Mouse (Mus musculus) E14TG2a.4 (cell line): ENCODE data around the gene Wdcp.

Experiments
- CTCF ChIP-seq: conservative IDR thresholded peaks from 2 replicates; pipeline ENCODE4 v1.5.1; 2014; ENCODE audit warnings: low read length
- NANOG ChIP-seq: IDR thresholded peaks from 2 replicates; pipeline ENCODE4 v1.6.1; 2014; ENCODE audit warnings: borderline replicate concordance, low read length, mixed read lengths
- POU5F1 ChIP-seq: IDR thresholded peaks from 2 replicates; pipeline ENCODE4 v1.6.1; 2014; ENCODE audit warnings: low read length, borderline replicate concordance

DNA sequence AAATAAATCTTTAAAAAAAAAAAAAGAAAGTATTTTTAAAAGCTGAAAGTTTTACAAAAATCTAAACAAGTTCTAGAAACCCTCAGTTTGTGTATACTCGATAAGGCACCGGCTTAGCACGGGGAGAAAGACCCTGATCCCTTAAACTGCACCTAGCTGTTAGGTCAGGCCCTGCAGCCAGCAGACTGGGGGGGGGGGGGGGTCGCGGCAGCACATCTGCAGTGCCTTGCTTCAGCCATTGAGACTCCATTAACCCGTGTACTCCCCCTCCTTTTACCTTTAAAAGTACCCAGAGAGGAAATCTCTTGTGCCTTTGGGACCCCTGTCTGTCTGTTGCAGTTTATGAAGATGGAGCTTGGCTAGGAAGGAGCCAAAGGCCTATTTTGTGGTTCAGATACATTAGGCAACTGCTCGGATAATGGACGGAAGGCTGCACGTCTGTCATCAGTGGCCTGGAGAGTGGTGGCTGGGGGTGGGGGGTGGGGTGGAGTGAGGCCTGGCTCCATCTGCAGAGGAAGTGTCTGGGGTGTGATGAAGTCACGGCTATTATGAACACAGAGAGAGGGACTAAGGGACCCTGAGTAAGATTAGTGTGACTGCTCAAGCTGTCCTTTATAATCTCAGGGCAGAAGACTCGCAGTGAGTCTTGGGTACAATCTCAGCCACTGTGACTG, 16.3 kb downstream of the Wdcp start:
- TF ChIP-seq CTCF (no peak), POU5F1 (no peak), NANOG (no peak)
